Mouse (Mus musculus): ENCODE measurements around the gene Nup210l.
"Not testable (repeated sequence)": the region's sequence is repeated elsewhere in the genome, so short reads cannot be mapped to it uniquely, and the experiment has no call there.

Nup210l gene

DNA sequence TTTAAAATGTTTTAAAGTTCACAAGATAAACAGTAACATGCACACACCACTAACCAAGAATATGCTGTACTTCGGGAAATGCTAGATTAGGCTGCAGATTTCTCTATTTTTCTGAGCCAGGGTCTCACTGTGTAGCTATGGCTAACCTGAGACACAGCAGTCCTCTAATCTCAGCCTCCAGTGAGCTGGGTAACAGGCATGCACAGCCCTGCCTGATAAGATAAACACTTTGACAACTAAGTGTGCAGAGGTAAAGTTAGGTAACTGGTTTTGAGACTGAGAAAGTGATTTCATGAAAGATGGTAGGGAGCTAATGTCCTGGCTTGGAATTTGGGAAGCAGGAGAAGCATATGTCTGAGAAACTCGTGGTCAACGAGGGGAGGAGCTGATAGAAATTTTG is 9.5 kb upstream of the Nup210l start:
- DNase-seq (ENCODE audit: low spot score) = no peak

DNA sequence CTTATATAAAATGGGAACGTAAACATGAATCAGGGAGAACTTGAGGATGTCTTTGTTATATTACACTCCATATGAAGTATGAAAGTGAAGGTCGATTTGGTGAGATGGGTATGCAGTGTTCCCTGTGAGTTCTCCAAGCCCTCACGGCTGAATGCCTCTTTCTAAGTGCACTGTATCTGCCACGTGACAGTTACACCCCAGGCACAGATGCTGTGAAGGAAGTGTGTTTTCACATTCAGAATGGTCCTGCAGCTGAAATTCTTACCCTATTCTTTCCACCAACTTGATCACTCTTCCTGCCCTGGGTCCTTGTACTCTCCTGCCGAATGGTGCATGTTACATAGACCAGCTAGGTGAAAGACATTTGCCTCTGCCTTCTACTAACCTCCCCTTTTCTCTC is 6.0 kb upstream of the Nup210l start:
- no peak for DNase-seq (ENCODE audit: low spot score)

DNA sequence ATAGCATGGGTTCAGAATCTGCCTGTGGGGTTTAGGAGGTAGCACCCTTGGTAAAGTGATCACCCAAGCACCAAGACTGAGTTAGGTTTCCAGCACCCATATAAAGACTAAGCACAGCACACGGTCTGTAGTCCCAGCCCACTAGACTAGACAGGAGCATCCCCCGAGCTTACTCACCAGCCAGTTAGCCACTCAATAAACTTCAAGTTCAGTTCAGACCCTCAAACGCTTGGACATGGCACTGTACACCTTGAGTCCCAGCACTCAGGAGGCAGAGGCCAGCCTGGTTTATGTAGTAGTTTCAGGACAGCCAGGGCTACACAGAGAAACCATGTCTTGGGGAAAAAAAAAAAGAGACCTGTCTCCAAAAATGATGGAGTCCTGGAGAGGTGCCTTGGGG is 2.9 kb upstream of the Nup210l start:
- no peak for DNase-seq (ENCODE audit: low spot score)

DNA sequence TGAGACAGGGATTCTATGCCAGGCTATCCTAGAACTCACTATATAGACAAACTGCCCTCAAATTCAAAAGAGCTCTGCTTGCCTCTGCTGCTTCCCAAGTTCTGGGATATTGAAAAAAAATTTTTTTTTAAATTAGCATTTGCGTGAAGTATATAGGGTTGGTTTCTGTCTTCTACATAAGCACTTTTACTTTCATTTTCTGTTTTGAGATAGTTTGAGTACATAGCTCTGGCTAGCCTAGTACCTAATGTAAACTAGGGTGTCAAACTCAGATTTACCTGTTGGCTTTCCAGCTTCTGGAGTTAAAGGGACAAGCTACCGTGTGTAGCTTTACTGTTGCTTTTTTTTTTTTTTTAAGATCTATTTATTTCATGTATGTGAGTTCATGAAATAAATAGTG is 2.3 kb upstream of the Nup210l start:
- DNase-seq (ENCODE audit: low spot score) = no peak

DNA sequence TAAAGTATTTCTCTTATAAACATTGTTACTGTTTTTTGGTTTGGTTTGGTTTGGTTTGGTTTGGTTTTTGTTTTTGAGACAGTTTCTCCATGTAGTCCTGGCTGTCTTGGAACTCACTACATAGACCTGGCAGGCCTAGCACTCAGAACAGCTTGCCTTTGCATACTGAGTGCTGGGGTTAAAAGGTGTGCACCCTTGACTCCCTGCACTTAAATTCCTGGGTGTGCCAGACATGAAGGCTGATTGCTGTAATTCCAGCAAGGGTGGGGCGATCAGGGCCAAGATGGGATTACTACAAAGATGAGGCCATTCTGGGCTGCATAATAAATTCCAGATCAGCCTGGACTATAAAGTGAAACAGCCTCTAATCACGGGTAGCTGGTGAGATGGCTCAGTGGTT is 1.7 kb upstream of the Nup210l start:
- no peak for DNase-seq (ENCODE audit: low spot score)

DNA sequence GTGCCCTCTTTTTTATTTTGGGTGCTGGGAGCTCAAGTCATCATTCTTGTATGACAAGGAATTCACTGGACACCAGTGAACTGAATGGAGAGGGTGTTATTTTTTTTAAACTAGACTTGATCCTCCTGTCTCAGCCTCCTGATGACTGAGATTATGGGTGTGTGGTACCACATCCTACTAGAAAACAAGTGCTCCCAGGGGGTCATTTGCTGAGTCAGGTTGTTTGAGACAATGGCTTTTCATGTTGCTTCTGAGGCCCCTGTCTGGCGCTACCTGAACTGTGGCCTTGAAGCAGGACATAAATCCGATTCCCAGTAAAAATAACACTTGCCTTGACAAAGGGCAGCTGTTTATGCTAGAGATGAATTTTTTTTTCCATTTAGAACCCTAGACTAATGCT is 756 bp upstream of the Nup210l start:
- no peak for DNase-seq (ENCODE audit: low spot score)

DNA sequence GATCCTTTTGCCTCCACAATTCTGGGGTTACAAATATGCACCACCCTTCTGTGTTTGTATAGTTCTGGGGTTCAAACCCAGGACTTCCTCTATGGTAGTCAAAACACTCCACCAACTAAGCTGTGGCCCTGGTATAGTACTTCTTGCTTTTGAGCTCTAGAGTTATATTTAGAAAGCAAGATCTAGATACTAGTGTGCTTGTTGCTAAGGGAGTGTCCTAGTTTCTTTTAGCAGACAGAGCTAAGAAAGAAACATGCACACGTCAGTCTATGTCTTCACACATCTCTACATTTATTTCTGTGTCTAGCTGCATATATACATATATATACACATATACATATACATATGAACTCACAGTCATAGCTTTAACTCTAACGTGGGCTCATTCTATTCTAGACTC is 7.8 kb downstream of the Nup210l start:
- DNase-seq (ENCODE audit: low spot score) = peak; percentile 18

DNA sequence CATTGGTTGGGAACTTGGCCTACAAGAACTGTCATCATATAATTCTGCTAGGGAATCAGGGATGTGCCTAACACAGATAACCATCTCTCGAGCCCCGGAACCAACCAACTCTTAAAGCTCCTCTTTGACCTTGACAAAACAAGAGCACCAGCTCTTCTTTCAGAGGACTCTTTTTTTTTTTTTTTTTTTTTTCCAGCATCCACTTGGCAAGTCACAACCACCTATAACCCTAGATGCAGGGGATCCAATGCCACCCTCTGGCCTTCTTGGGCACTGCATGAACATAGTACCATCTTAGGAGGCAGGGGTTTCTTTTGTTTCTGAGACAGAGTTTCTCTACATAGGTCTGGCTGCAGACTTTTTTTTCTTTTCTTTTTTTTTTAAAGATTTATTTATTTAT is 10.4 kb downstream of the Nup210l start:
- DNase-seq (ENCODE audit: low spot score) = no peak

DNA sequence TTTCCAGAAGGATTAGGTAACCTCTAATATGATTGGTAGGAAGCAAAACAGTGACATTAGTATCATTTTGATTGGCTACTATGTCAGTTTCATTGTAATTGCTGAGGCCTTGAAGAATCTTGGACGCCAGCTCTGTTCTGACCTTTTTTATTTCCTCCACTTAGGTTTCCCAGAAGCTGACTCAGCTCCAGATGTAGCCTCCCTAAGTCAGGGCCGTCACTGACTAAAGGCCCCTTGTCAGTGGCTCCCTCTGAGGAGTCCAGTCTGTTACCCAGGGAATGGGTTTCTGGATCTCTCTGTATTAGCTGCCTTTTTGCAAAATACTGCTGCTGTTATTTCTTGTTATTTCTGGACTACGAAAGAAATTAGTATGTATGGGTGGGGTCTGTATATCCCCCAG is 11.6 kb downstream of the Nup210l start:
- no peak for DNase-seq (ENCODE audit: low spot score)

DNA sequence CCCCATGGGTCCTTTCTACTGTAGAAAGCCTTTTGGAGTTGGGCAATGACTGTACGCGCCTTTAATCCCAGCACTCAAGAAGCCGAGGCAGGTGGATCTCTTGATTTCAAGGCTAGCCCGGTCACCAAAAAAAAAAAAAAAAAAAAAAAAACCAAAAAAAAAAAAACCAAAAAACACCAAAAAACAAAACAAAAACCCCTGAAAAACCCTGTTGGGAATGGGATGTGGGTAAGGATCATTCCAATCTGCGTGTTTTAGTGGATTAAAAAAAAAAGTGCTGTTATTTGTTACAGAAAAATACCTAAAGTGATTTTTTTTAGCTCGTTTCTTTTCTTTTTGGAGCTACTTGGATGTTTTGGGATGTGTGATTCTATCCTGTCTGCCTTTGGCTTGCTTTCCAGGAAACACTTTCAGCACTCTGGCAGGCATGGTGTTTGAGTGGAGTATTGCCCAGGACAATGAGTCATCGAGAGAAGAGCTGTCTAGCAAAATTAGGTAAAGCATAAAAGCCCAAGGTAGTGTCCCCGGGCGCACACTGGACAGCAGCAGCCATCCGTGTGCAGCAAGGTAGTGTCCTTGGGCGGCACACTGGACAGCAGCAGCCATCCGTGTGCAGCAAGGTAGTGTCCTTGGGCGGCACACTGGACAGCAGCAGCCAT is 14.3 kb downstream of the Nup210l start:
- DNase-seq (ENCODE audit: low spot score) = peak; percentile 36

DNA sequence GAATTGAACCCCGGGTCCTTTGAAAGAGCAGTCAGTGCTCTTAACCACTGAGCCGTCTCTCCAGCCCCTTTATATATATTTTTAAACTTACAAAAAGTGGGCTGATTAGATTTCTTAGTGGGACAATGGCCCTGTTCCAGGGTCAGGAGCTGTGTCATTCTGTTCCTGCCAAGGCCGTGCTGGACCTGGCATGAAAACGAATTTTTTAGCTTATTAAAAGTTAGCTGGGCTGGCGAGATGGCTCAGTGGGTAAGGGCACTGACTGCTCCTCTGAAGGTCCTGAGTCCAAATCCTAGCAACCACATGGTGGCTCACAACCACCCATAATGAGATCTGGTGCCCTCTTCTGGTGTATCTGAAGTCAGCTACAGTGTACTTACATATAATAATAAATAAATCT is 18.1 kb downstream of the Nup210l start:
- not testable (repeated sequence) for DNase-seq (ENCODE audit: low spot score)

DNA sequence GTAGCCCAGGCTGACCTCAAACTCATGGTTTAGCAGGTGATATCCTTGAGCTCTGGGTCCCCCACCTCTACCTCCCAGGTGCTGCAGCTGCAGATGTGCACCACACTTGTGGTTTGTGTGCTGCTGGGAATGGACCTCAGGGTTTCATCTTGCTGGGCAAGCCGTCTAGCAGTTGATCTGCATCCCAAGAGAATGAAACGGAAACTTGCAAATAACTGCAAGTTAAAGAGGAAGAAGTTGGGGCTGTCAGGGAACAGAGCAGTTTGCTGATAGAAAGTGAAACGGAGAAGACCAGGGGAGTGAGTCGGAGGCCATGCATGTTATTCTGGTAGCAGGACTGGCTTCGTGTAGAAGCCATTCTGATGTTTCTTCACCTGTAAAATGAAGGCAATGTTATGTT is 21.8 kb downstream of the Nup210l start:
- DNase-seq (ENCODE audit: low spot score) = no peak

DNA sequence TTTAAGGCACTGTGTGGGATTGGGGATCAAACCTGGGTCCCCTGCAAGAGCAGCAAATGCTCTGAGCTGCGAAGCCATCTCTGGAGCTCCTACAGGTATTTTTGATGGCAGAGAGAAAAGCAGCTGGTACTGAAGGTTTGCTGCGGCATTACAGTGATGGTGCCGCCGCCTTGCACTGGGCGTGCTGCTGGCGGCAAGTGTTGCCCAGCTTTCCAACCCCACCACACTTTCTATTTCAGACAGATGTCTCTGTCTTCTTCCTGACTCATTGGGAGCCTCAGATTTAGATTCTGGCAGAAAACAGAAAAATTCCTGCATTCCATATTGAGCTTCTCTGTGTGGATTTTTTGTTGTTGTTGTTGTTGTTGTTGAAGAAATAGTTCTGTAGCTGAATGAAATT is 23.9 kb downstream of the Nup210l start:
- DNase-seq (ENCODE audit: low spot score) = no peak

DNA sequence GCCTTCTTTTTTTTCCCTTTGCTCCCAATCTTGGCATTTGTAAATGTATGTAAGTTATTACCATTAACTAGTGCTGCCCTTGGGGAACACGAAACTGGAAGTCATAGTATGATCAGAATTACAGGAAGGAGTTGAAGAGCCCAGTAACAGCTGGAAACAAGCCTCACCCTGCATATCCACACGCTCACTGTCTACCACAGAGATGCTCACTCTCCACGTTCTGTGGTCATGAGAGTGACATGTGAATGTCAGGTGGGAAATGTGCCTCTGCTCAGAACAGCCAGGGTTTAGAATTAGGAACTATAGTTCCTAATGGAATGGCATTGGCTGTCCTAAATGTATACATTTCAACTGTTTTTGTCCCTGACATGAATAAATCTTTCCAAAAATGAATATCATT is 28.8 kb downstream of the Nup210l start:
- no peak for DNase-seq (ENCODE audit: low spot score)

DNA sequence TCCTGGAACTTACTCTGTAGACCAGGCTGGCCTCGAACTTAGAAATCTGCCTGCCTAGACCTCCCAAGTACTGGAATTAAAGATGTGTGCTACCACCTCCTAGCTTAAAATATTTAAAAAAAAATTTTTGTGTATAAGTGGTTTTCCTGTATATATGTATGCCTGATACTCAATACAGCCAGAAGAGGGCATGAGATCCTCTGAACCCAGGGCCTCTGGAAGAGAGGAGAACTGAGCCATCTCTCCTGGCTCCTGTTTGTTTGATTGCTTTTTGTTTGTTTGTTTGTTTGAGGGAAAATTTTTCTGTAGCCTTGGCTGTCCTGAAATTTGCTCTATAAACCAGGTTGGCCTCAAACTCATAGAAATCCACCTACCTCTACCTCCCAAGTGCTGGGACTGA is 29.4 kb downstream of the Nup210l start:
- no peak for DNase-seq (ENCODE audit: low spot score)

DNA sequence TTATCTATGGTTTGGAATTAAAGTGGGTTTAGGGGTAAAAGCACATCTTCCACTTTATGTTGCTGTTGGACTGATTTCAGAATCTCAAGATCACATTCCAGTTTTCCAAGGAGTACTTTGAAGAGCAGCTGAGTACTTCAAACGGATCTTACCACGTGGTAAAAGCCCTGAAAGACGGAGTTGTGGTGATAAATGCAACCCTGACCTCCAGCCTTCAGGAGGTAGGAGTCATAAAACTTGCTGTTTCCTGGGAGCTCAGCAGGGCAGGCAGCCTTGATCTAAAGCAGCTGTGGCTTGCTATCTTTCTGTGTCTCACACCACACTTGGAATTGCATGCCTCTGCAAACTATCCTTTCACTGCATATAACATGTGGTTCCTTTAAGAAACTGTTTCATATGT is 30.6 kb downstream of the Nup210l start:
- no peak for DNase-seq (ENCODE audit: low spot score)

DNA sequence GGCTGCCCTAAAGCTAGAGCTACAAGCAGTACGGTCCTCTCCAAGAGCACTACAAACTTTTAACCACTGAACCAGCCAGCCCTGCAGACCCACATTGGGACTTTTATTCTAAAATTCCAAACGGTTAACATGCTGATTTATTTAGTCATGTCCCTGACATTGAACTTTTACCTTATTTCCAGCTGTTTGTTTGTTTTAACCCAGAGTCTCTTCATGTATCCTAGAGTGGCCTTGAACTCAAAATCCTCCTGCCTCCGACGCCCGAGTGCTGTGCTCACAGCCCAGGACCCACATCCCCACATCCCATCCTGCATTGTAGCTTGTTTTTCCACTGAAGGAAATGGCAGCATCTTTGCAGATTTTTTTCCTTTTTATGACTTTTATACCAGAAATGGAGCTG is 31.1 kb downstream of the Nup210l start:
- DNase-seq (ENCODE audit: low spot score) = no peak

DNA sequence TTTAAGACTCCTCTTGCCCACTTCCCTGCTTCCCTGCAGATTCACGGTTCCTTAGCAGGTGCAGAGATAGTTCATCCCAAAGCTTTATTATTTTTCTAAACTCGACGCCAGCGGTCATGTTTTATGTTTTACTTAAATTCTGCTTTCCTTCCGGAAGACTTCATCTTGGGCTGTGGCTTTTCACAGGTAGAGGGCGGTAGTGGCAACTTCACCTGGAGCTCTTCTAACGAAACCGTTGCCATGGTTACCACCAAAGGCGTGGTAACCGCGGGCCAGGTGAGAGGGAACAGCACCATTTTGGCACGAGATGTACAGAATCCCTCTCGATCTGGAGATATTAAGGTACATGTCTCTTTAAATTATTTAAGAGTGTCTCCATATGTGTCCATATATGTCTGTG is 32.7 kb downstream of the Nup210l start:
- no peak for DNase-seq (ENCODE audit: low spot score)

DNA sequence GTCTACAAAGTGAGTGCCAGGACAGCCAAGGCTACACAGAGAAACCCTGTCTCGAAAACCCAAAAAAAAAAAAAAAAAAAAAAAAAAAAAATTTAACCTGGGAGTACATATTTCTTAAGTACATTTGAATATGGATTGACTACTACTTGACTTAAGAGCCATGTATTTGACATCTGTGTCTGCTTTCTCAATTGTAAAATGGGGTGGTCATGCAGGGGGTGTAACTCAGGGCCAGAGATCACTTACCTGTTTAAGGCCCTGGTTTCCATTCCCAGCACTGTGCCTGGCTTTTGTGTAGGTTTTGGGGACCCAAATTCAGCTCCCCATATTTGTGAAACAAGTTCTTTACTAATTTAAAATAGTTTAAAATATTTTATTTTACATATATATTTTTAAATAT is 33.7 kb downstream of the Nup210l start:
- DNase-seq (ENCODE audit: low spot score) = no peak

DNA sequence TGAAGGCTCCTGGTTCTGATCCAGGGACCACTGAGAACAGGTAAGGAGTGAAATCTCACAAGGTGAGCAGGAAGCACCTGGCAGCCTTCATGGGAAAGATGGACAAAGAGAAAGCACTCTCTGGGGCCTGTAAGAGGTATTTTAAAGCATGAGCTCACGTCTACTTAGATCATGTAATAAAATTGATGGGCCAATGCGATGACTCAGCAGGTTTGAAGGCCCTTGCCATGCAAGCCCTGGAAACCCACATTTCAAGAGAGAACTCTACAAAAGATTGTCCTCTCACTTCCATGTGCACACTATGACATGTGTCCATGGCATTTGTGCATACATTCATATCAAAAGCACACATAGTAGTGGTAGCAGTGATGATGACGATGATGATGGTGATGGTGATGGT is 36.0 kb downstream of the Nup210l start:
- no peak for DNase-seq (ENCODE audit: low spot score)

DNA sequence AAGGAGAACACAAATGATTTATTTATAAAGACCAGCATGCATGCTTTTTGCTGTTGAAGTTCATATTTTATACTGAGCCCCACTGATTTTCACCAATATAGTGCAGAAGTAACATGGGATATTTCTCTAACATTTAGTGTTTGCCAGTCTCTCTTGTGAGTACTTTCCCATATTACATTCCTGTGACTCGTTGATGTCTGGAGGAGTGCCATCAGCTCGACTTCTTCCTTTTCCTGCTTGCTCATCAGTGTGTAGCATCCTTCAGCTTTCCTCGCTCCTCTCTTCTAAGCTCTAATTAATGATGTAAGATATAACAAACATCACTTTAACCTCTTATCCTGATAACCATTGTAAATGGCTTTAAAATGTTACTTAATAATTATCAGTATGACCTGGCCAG is 41.5 kb downstream of the Nup210l start:
- no peak for DNase-seq (ENCODE audit: low spot score)

DNA sequence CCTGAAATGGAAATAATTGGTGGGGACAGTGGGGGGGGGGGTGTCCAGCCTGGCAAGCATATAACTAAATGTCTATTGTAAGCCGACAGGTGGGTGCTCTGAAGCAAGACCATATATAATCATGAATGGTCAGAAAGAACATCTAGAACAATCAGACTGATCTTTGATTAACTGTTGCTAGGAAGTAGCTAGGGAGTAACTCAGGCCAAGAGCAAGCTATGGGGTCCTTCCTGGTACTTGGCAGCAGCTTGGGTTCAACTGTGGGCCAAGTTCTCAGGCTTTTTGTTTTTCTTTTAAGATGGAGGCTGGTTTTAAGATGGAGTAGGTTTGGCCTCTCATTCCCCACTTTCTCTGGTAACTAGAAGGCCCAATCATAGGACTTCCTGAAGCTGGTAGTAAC is 42.7 kb downstream of the Nup210l start:
- no peak for DNase-seq (ENCODE audit: low spot score)

DNA sequence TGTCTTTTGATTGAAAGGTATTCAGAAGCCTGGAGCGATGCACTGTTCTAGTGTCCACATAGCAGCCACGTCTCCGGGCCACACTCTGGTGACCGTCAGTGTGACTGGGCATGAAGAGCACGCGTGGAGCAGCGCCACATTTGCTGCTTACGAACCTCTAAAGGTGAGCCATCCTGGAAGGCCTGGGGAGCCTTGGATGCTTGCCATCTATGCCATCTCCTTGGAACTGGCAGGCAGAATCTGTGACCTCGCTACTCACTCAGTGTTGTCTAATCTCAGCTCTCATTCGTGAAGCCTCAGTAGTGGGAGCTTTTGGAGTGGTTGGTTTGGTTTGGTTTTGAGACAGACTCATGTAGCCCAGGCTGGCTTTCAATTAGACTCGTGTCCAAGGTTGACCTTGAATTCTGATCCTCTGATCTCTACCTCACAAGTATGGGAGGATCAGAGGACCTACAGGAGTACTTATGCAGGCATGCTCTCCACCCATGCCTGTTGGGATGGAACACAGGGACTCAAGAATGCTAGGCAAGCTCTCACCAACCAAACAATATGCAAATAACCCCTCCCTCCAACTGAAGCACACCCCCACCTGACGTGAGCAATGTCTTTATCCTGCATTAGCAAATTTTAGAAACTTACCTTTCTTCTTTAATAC is 47.3 kb downstream of the Nup210l start:
- no peak for DNase-seq (ENCODE audit: low spot score)

DNA sequence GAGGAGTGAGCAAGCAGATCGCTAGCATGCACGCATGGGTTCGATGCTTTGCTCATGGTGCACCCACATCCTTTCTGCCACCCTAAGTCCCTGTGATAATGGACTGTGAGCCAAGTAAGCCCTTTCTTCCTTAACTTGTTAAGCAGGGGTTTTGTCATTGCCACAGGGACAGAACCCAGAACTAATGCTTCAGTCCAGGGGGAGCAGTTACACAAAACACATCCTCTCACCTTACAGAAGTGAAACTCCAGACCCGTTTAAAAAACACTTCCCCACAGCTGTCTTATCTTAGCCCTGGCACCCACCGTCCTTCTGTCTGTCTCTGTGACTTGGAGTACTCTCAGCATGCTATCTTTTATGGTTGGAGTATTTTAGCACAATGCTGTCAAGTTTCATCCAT is 52.1 kb downstream of the Nup210l start:
- no peak for DNase-seq (ENCODE audit: low spot score)

All from left cerebral cortex, adult 11 months (tissue).